Mouse (Mus musculus) forebrain, embryonic 11.5 days (tissue): ENCODE results near the gene Yif1b. TPM values are rescaled to one million over a fixed set of nuclear protein-coding genes. Genes with fewer than 3 reads are reported as not detected.

Experiments used
- ATAC-seq: fragments of 200-750 bp; cut with Nextera tagmentation; replicated peaks from 2 replicates; pipeline ENCODE4 v1.8.0; 2017; ENCODE audit warnings: moderate TSS enrichment; ENCODE audit not compliant: low FRiP score
- DNase-seq: peaks from one replicate; pipeline ENCODE4 v3.0.0-alpha.2; 2017; ENCODE audit warnings: low spot score
- H3K27ac ChIP-seq: fragments of 300-500 bp; sonication (generic); 2 replicates; pipeline ENCODE4 v1.5.1; 2014; ENCODE audit warnings: low read depth, low read length
- H3K27me3 ChIP-seq: fragments of 300-500 bp; sonication (generic); 2 replicates; pipeline ENCODE4 v1.6.1; 2014; ENCODE audit warnings: mild to moderate bottlenecking, low read length, mixed read lengths; ENCODE audit not compliant: control insufficient read depth, insufficient read depth
- H3K36me3 ChIP-seq: fragments of 300-500 bp; sonication (generic); 2 replicates; pipeline ENCODE4 v1.6.1; 2014; ENCODE audit warnings: mild to moderate bottlenecking, low read length, moderate library complexity, mixed read lengths; ENCODE audit not compliant: control insufficient read depth, insufficient read depth
- H3K4me1 ChIP-seq: fragments of 300-500 bp; sonication (generic); replicated peaks from 2 replicates; pipeline ENCODE4 v1.6.1; 2014; ENCODE audit warnings: low read length, mixed read lengths; ENCODE audit not compliant: control insufficient read depth, insufficient read depth
- H3K4me2 ChIP-seq: fragments of 300-500 bp; sonication (generic); 2 replicates; pipeline ENCODE4 v1.6.1; 2014; ENCODE audit warnings: low read depth, mild to moderate bottlenecking, low read length, moderate library complexity, mixed read lengths; ENCODE audit not compliant: severe bottlenecking
- H3K4me3 ChIP-seq: fragments of 300-500 bp; sonication (generic); 2 replicates; pipeline ENCODE4 v1.5.1; 2014; ENCODE audit warnings: low read depth, low read length
- H3K9ac ChIP-seq: fragments of 300-500 bp; sonication (generic); 2 replicates; pipeline ENCODE4 v1.6.1; 2014; ENCODE audit warnings: low read length
- H3K9me3 ChIP-seq: fragments of 300-500 bp; sonication (generic); 2 replicates; pipeline ENCODE4 v1.6.1; 2016; ENCODE audit warnings: low read length, mixed read lengths; ENCODE audit not compliant: control insufficient read depth
- WGBS: fragments of 180-500 bp; shearing (Covaris S2); extraction: QIAGEN DNeasy Blood & Tissue Kit; methylation state at CpG from one replicate; pipeline ENCODE4 v1.1.7; 2014; 5-methylcytosine and 5-hydroxymethylcytosine counted together
- polyA plus RNA-seq: library from polyadenylated mRNA; unstranded; fragments of >200 nt; fragmentation: Nextera tagmentation; extraction: Ambion mirVana; gene quantifications from 2 replicates; pipeline ENCODE4 v1.2.1, GENCODE M21; 2014

Yif1b gene
- polyA plus RNA-seq, 1 experiment from 2014 or later, result 78.9 TPM

GRCm38 (mm10) chr7:29262151-29262550 is 24.0 kb downstream of the Yif1b start:
- DNase-seq (no peak), ATAC-seq (no peak)
- Histone ChIP-seq H3K27me3 (no peaks in the 10 kb centered on the region), H3K4me2 (no peak overlapping the region), H3K36me3 (no peaks in the 10 kb centered on the region), H3K4me3 (no peak overlapping the region), H3K9me3 (no peaks in the 10 kb centered on the region), H3K4me1 (peaks cover 8% of the 10 kb centered on the region), H3K27ac (no peak overlapping the region), H3K9ac (no peak overlapping the region)
- 85% methylated on average over 6 of the region's 6 CpGs for WGBS

- Histone ChIP-seq H3K9ac (no peak overlapping the region), H3K27me3 (no peaks in the 10 kb centered on the region), H3K27ac (no peak overlapping the region), H3K36me3 (no peaks in the 10 kb centered on the region), H3K4me2 (no peak overlapping the region), H3K9me3 (no peaks in the 10 kb centered on the region), H3K4me3 (no peak overlapping the region), H3K4me1 (peaks cover 8% of the 10 kb centered on the region)
- DNase-seq, result no peak
- no peak for ATAC-seq
- 80% methylated on average over 3 of the region's 3 CpGs for WGBS
These were observed 25.7 kb downstream of the Yif1b start for GRCm38 (mm10) chr7:29263831-29264230.

- Histone ChIP-seq H3K4me2 (no peak overlapping the region), H3K27me3 (no peaks in the 10 kb centered on the region), H3K9ac (no peak overlapping the region), H3K4me1 (no peaks in the 10 kb centered on the region), H3K9me3 (no peaks in the 10 kb centered on the region), H3K4me3 (no peak overlapping the region), H3K27ac (no peak overlapping the region), H3K36me3 (no peaks in the 10 kb centered on the region)
- 82% methylated on average over 7 of the region's 7 CpGs for WGBS
- no peak for DNase-seq
- no peak for ATAC-seq
These were observed 27.5 kb downstream of the Yif1b start for GRCm38 (mm10) chr7:29265636-29266035.

- ATAC-seq, result no peak
- no peak for DNase-seq
- Histone ChIP-seq H3K9me3 (no peaks in the 10 kb centered on the region), H3K4me1 (no peaks in the 10 kb centered on the region), H3K4me3 (no peak overlapping the region), H3K27me3 (no peaks in the 10 kb centered on the region), H3K9ac (no peak overlapping the region), H3K4me2 (no peak overlapping the region), H3K27ac (no peak overlapping the region), H3K36me3 (no peaks in the 10 kb centered on the region)
- WGBS, result 61% methylated on average over 4 of the region's 4 CpGs
These were observed 28.8 kb downstream of the Yif1b start for GRCm38 (mm10) chr7:29266931-29267330.

DNA sequence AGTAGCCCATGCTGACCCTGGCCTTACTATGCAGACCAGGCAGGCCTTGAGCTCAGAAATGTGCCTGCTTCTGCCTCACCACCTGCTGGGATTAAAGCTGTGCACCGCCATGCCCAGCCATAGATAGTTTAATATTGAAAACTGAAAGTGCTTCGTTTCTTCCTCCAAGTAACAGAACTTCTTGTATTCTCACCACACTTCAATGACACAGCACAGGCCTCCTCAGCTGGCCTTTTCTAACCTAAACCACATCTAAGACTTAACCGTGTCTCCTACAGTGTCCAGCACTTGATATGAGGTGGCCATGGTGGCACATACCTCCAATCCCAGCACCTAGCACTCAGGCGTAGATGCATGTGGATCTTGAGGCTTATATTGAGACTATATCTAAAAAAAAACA is 32.3 kb downstream of the Yif1b start:
- no peak overlapping the region for H3K9ac ChIP-seq
- DNase-seq (no peak), ATAC-seq (no peak)
- no peak overlapping the region for H3K4me2 ChIP-seq
- no peaks in the 10 kb centered on the region for H3K27me3 ChIP-seq
- no peaks in the 10 kb centered on the region for H3K9me3 ChIP-seq
- no peak overlapping the region for H3K4me3 ChIP-seq
- no peaks in the 10 kb centered on the region for H3K4me1 ChIP-seq
- no peak overlapping the region for H3K27ac ChIP-seq
- WGBS, result 85% methylated on average over 4 of the region's 4 CpGs
- no peaks in the 10 kb centered on the region for H3K36me3 ChIP-seq

GRCm38 (mm10) chr7:29271687-29272465 is 33.7 kb downstream of the Yif1b start:
- Histone ChIP-seq H3K36me3 (no peaks in the 10 kb centered on the region), H3K4me2 (no peak overlapping the region), H3K9ac (no peak overlapping the region), H3K9me3 (no peaks in the 10 kb centered on the region), H3K27ac (no peak overlapping the region), H3K27me3 (no peaks in the 10 kb centered on the region), H3K4me1 (no peaks in the 10 kb centered on the region), H3K4me3 (no peak overlapping the region)
- no peak for DNase-seq
- no peak for ATAC-seq
- 83% methylated on average over 8 of the region's 8 CpGs for WGBS

GRCm38 (mm10) chr7:29276715-29277114 is 38.6 kb downstream of the Yif1b start:
- no peak overlapping the region for H3K4me3 ChIP-seq
- WGBS, result 88% methylated on average over 5 of the region's 5 CpGs

DNA sequence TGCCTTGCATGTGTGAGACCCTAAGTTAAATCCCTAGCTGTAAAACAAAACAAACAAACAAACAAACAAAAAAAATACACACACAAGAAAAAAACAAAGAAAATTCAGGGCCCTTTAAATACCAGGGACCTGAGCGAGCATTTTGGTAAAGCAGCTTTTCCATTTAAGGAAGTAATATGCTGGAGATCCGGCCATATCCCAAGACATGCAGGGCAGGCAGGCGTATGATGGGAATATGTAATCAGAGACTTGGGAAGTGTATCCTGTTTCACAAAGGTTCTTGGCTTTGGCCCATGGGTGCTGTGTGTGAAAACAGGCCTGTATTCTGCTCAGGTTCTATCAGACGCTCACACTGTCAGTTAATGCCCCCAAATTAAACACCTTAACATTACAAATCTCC is 39.4 kb downstream of the Yif1b start:
- WGBS, result 91% methylated on average over 4 of the region's 4 CpGs
- Histone ChIP-seq H3K4me1 (peaks cover 7% of the 10 kb centered on the region), H3K27ac (no peak overlapping the region), H3K9me3 (no peaks in the 10 kb centered on the region), H3K9ac (no peak overlapping the region), H3K4me2 (no peak overlapping the region), H3K27me3 (peaks cover 18% of the 10 kb centered on the region), H3K36me3 (no peaks in the 10 kb centered on the region), H3K4me3 (no peak overlapping the region)
- no peak for DNase-seq
- no peak for ATAC-seq

More at GRCm38 (mm10) chr7:29276715-29277114, 38.6 kb downstream of the Yif1b start:
- Histone ChIP-seq H3K27ac (no peak overlapping the region), H3K36me3 (no peaks in the 10 kb centered on the region), H3K9me3 (no peaks in the 10 kb centered on the region), H3K4me1 (peaks cover 2% of the 10 kb centered on the region), H3K9ac (no peak overlapping the region), H3K4me2 (no peak overlapping the region), H3K27me3 (peaks cover 10% of the 10 kb centered on the region)
- DNase-seq (no peak), ATAC-seq (no peak)

GRCm38 (mm10) chr7:29279261-29279660 is 41.1 kb downstream of the Yif1b start:
- DNase-seq, result no peak
- no peak for ATAC-seq
- Histone ChIP-seq H3K4me3 (no peak overlapping the region), H3K27me3 (peaks cover 20% of the 10 kb centered on the region), H3K9me3 (no peaks in the 10 kb centered on the region), H3K27ac (no peak overlapping the region), H3K9ac (no peak overlapping the region), H3K4me1 (peaks cover 7% of the 10 kb centered on the region), H3K4me2 (no peak overlapping the region), H3K36me3 (no peaks in the 10 kb centered on the region)
